Mouse (Mus musculus): Measurements from ENCODE around the gene Olfr868. TPM values are rescaled to one million over a fixed set of nuclear protein-coding genes. Genes with fewer than 3 reads are reported as not detected.

Gene Olfr868
- polyA plus RNA-seq (2014; fragmentation: Nextera tagmentation; extraction: Ambion mirVana) = not detected in 2 replicates

DNA sequence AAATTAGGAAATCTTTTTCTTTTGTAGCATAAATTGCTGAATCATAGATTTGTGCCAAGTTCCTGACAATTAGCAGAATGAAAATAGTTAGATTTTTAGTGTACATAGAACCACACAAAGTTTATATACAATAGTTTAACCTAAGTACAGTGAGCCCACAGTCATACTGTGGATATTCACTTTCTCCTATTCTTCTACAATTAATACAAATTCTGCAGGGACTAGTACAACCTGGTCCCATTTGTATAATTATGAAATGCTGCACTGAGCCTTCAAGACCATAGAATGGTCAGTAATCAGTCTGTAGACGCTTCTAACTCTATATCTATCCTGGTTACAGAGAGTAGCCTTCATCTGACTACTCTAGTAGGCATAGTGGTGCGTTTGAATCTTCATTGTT, at the start of gene Olfr868:
Gene Olfr868, plus strand, starts transcription at position 301 of the 400 bp plus-strand sequence.
- ATAC-seq (ENCODE audit: low FRiP score, low TSS enrichment) (no peak), DNase-seq (no peak)
- no peak within 1 kb of the TSS for H3K27ac ChIP-seq (replicated peaks; ENCODE audit: low read depth, low read length)
- no peaks in the 10 kb centered on the region for H3K4me1 ChIP-seq (ENCODE audit: control insufficient read depth, insufficient read depth, low read length)
- H3K4me3 ChIP-seq (replicated peaks; ENCODE audit: low read depth, low read length) = no peak within 1 kb of the TSS
- H3K9me3 ChIP-seq (ENCODE audit: control insufficient read depth, low read length) = peaks cover 18% of the 10 kb centered on the region
- no peak within 1 kb of the TSS for H3K9ac ChIP-seq (replicated peaks; ENCODE audit: low read length)
- no peak within 1 kb of the TSS for H3K4me2 ChIP-seq (ENCODE audit: low read length)
- H3K27me3 ChIP-seq (ENCODE audit: control insufficient read depth, insufficient read depth, low read length) = no peaks in the 10 kb centered on the region
- no peaks in the 10 kb centered on the region for H3K36me3 ChIP-seq (ENCODE audit: control insufficient read depth, insufficient read depth, low read length)
- 43% methylated on average over 2 of the region's 2 CpGs for WGBS

DNA sequence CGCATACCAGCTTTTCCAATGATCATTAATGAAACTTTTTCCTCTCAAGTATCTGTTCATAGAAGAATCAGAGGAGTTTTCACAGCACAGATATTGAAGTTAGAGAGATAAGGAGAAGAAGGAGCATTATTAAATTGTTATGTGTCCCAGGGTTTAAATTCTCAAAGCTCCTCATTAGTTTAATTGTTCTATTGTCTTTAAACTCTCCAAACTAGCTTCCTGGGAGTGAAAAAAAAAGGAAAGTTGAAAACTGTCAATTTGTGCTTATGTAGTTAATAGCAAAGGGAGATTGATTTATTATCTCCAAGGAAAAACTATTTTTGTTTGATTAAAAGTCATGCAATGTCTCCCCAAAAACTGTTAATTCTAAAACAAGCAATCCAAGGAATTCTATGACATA, 41.0 kb upstream of the Olfr868 start, which contains the start of gene Olfr867:
Gene Olfr867, minus strand, starts transcription at position 101 of the 400 bp plus-strand sequence.
- H3K36me3 ChIP-seq (ENCODE audit: control insufficient read depth, insufficient read depth, low read length) = no peaks in the 10 kb centered on the region
- H3K27ac ChIP-seq (replicated peaks; ENCODE audit: low read depth, low read length) = no peak within 1 kb of the TSS
- H3K9ac ChIP-seq (replicated peaks; ENCODE audit: low read length) = no peak within 1 kb of the TSS
- no peak for DNase-seq
- no peak within 1 kb of the TSS for H3K4me3 ChIP-seq (replicated peaks; ENCODE audit: low read depth, low read length)
- WGBS = 63% methylated on average over 1 of the region's 1 CpGs
- no peak within 1 kb of the TSS for H3K4me2 ChIP-seq (ENCODE audit: low read length)
- no peaks in the 10 kb centered on the region for H3K4me1 ChIP-seq (ENCODE audit: control insufficient read depth, insufficient read depth, low read length)
- peaks cover 17% of the 10 kb centered on the region for H3K9me3 ChIP-seq (ENCODE audit: control insufficient read depth, low read length)
- no peaks in the 10 kb centered on the region for H3K27me3 ChIP-seq (ENCODE audit: control insufficient read depth, insufficient read depth, low read length)
- no peak for ATAC-seq (ENCODE audit: low FRiP score, low TSS enrichment)

DNA sequence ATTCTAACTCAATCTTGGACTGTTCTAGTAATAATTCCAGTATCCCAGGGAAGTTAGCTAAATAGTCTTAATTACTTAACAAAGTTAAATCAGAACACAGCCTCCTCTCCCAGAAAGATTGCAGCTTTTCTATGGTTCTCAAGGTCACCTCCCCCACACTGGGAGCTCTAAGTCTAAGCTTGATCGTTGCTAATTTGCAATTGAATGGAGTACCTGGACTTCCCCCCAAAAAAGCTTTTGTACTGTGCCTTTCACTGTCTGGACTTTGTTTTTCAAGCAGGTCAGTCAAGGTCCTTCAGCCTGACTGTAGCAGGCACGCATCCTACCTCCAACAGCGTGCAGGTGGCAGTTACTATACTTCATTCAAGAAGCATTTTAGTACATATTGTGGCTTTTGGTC, 28.2 kb upstream of the Olfr868 start:
- DNase-seq (no peak), ATAC-seq (ENCODE audit: low FRiP score, low TSS enrichment) (no peak)
- H3K4me1 ChIP-seq (ENCODE audit: control insufficient read depth, insufficient read depth, low read length) = no peaks in the 10 kb centered on the region
- WGBS = 74% methylated on average over 3 of the region's 3 CpGs
- no peak overlapping the region for H3K27ac ChIP-seq (replicated peaks; ENCODE audit: low read depth, low read length)
- H3K9ac ChIP-seq (replicated peaks; ENCODE audit: low read length) = no peak overlapping the region
- H3K9me3 ChIP-seq (ENCODE audit: control insufficient read depth, low read length) = peaks cover 23% of the 10 kb centered on the region
- no peak overlapping the region for H3K4me3 ChIP-seq (replicated peaks; ENCODE audit: low read depth, low read length)
- no peaks in the 10 kb centered on the region for H3K27me3 ChIP-seq (ENCODE audit: control insufficient read depth, insufficient read depth, low read length)
- H3K36me3 ChIP-seq (ENCODE audit: control insufficient read depth, insufficient read depth, low read length) = no peaks in the 10 kb centered on the region
- no peak overlapping the region for H3K4me2 ChIP-seq (ENCODE audit: low read length)

- Histone ChIP-seq H3K4me1 (ENCODE audit: control insufficient read depth, insufficient read depth, low read length) (no peaks in the 10 kb centered on the region), H3K9me3 (ENCODE audit: control insufficient read depth, low read length) (peaks cover 23% of the 10 kb centered on the region), H3K27ac (replicated peaks; ENCODE audit: low read depth, low read length) (no peak overlapping the region), H3K36me3 (ENCODE audit: control insufficient read depth, insufficient read depth, low read length) (no peaks in the 10 kb centered on the region), H3K4me2 (ENCODE audit: low read length) (no peak overlapping the region), H3K27me3 (ENCODE audit: control insufficient read depth, insufficient read depth, low read length) (no peaks in the 10 kb centered on the region), H3K9ac (replicated peaks; ENCODE audit: low read length) (no peak overlapping the region), H3K4me3 (replicated peaks; ENCODE audit: low read depth, low read length) (no peak overlapping the region)
- WGBS = 97% methylated on average over 1 of the region's 1 CpGs
- ATAC-seq (ENCODE audit: low FRiP score, low TSS enrichment) (no peak), DNase-seq (no peak)
These were observed 27.1 kb upstream of the Olfr868 start for GRCm38 (mm10) chr9:20071291-20071690.

DNA sequence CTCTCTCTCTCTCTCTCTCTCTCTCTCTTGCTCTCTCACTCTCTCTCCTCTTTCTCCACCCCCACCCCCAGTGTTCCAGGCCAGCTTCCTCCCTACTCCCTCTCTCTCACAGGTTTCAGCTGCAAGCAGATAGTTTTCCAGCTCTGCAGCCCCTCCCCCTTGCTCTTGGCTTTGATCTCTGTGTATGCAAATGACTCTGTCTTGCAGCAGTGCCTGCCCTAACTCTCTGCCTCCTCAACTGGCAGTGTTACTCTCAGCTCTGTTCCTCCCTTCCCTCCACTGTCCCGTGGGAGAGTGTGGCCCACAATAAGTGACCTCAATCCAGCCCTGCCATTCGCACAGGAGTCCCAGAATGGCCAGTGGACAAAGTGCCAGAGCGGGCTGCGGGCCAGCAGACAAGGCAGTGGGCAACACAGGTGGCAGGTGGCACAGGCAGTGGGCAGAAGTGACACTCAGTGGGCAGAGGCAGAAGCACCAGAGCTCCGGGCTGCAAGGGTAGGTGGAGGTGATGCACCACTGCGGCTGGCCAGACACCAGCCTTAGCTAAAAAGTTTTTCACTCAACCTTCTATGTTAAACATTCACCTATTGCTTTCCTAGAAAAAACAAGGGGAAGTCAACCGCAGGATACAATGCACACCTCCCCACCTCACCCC, 24.8 kb upstream of the Olfr868 start:
- no peaks in the 10 kb centered on the region for H3K36me3 ChIP-seq (ENCODE audit: control insufficient read depth, insufficient read depth, low read length)
- H3K9me3 ChIP-seq (ENCODE audit: control insufficient read depth, low read length) = peaks cover 26% of the 10 kb centered on the region
- H3K27me3 ChIP-seq (ENCODE audit: control insufficient read depth, insufficient read depth, low read length) = no peaks in the 10 kb centered on the region
- no peak overlapping the region for H3K27ac ChIP-seq (replicated peaks; ENCODE audit: low read depth, low read length)
- H3K4me3 ChIP-seq (replicated peaks; ENCODE audit: low read depth, low read length) = no peak overlapping the region
- 67% methylated on average over 7 of the region's 7 CpGs for WGBS
- DNase-seq (no peak), ATAC-seq (ENCODE audit: low FRiP score, low TSS enrichment) (no peak)
- no peak overlapping the region for H3K4me2 ChIP-seq (ENCODE audit: low read length)
- no peaks in the 10 kb centered on the region for H3K4me1 ChIP-seq (ENCODE audit: control insufficient read depth, insufficient read depth, low read length)
- H3K9ac ChIP-seq (replicated peaks; ENCODE audit: low read length) = no peak overlapping the region

- H3K4me2 ChIP-seq (ENCODE audit: low read length) = no peak within 1 kb of the TSS
- no peaks in the 10 kb centered on the region for H3K4me1 ChIP-seq (ENCODE audit: control insufficient read depth, insufficient read depth, low read length)
- H3K27me3 ChIP-seq (ENCODE audit: control insufficient read depth, insufficient read depth, low read length) = no peaks in the 10 kb centered on the region
- ATAC-seq (ENCODE audit: low FRiP score, low TSS enrichment) (no peak), DNase-seq (no peak)
- H3K36me3 ChIP-seq (ENCODE audit: control insufficient read depth, insufficient read depth, low read length) = no peaks in the 10 kb centered on the region
- 82% methylated on average over 2 of the region's 2 CpGs for WGBS
- H3K9me3 ChIP-seq (ENCODE audit: control insufficient read depth, low read length) = peaks cover 7% of the 10 kb centered on the region; the same call in 1 of the 2 replicates
- H3K27ac ChIP-seq (replicated peaks; ENCODE audit: low read depth, low read length) = no peak within 1 kb of the TSS
- no peak within 1 kb of the TSS for H3K4me3 ChIP-seq (replicated peaks; ENCODE audit: low read depth, low read length)
- no peak within 1 kb of the TSS for H3K9ac ChIP-seq (replicated peaks; ENCODE audit: low read length)
These were observed 30.3 kb downstream of the Olfr868 start, which contains the start of gene Olfr869 for GRCm38 (mm10) chr9:20128709-20129108. Gene Olfr869, plus strand, starts transcription at chr9:20129009.

DNA sequence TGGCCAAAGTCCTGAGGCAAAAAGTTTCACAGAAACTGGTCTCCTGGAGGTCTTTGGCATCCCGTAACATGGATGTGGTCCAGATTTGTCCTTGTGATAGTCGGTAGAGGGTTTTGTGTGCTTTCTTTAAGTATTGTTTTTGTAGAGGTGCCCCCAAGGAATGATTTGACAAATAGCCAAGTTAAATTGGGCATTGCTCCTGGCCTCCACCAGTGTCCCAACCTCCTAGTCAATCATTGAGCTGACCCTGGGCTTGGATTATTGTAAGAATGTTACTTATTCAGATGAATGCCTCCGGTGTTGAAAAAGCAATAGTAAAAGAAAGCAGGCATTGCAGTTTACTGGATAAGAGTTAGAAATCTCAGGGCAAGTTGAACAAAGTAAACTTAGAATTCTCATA, 51.3 kb downstream of the Olfr868 start:
- Histone ChIP-seq H3K36me3 (ENCODE audit: control insufficient read depth, insufficient read depth, low read length) (no peaks in the 10 kb centered on the region), H3K4me1 (ENCODE audit: control insufficient read depth, insufficient read depth, low read length) (no peaks in the 10 kb centered on the region), H3K4me3 (replicated peaks; ENCODE audit: low read depth, low read length) (no peak overlapping the region), H3K9me3 (ENCODE audit: control insufficient read depth, low read length) (peaks cover 23% of the 10 kb centered on the region), H3K27me3 (ENCODE audit: control insufficient read depth, insufficient read depth, low read length) (no peaks in the 10 kb centered on the region), H3K4me2 (ENCODE audit: low read length) (no peak overlapping the region), H3K9ac (replicated peaks; ENCODE audit: low read length) (no peak overlapping the region), H3K27ac (replicated peaks; ENCODE audit: low read depth, low read length) (no peak overlapping the region)
- 88% methylated on average over 3 of the region's 3 CpGs for WGBS
- ATAC-seq (ENCODE audit: low FRiP score, low TSS enrichment) (no peak), DNase-seq (no peak)

Other genes starting within 250 kb of the Olfr868 start
- not detected in 2 replicates for gene Olfr860, start 248.9 kb upstream of the Olfr868 start, polyA plus RNA-seq (2014; fragmentation: Nextera tagmentation; extraction: Ambion mirVana)
- gene Olfr862, start 210.6 kb upstream of the Olfr868 start, polyA plus RNA-seq (2014; fragmentation: Nextera tagmentation; extraction: Ambion mirVana) = not detected in 2 replicates
- gene Olfr77, start 181.8 kb upstream of the Olfr868 start, polyA plus RNA-seq (2014; fragmentation: Nextera tagmentation; extraction: Ambion mirVana) = 0.24 and 0.25 TPM in 2 replicates
- not detected in 2 replicates for gene Olfr866, start 70.6 kb upstream of the Olfr868 start, polyA plus RNA-seq (2014; fragmentation: Nextera tagmentation; extraction: Ambion mirVana)
- not detected in 2 replicates for gene Olfr867, start 41.1 kb upstream of the Olfr868 start, polyA plus RNA-seq (2014; fragmentation: Nextera tagmentation; extraction: Ambion mirVana)
- not detected in 2 replicates for gene Olfr869, start 30.4 kb downstream of the Olfr868 start, polyA plus RNA-seq (2014; fragmentation: Nextera tagmentation; extraction: Ambion mirVana)
- gene Olfr870, start 75.4 kb downstream of the Olfr868 start, polyA plus RNA-seq (2014; fragmentation: Nextera tagmentation; extraction: Ambion mirVana) = not detected in 2 replicates
- gene Olfr871, start 113.6 kb downstream of the Olfr868 start, polyA plus RNA-seq (2014; fragmentation: Nextera tagmentation; extraction: Ambion mirVana) = not detected in 2 replicates
- not detected in 2 replicates for gene Olfr872, start 138.5 kb downstream of the Olfr868 start, polyA plus RNA-seq (2014; fragmentation: Nextera tagmentation; extraction: Ambion mirVana)
- not detected in 2 replicates for gene Olfr39, start 183.7 kb downstream of the Olfr868 start, polyA plus RNA-seq (2014; fragmentation: Nextera tagmentation; extraction: Ambion mirVana)
- gene Olfr873, start 199.9 kb downstream of the Olfr868 start, polyA plus RNA-seq (2014; fragmentation: Nextera tagmentation; extraction: Ambion mirVana) = not detected in 2 replicates
- 0.08 and 0.32 TPM in 2 replicates for gene Olfr18, start 237.5 kb downstream of the Olfr868 start, polyA plus RNA-seq (2014; fragmentation: Nextera tagmentation; extraction: Ambion mirVana)